Mouse (Mus musculus) right cerebral cortex, adult 2 months (tissue): ENCODE data around the gene Car3.
"Not testable (repeated sequence)": the region's sequence is repeated elsewhere in the genome, so short reads cannot be mapped to it uniquely, and the experiment has no call there.

Source experiments
- DNase-seq, 2 experiments: peaks; one replicate each; pipeline ENCODE4 v3.0.0; 2021 to 2022; ENCODE audit warnings: low spot score in 2 of 2

The Car3 gene

GRCm38 (mm10) chr3:14863022-14863711, at the start of gene Car3:
TSS of gene Car3 (plus strand) at chr3:14863512.
- DNase-seq: no peak

GRCm38 (mm10) chr3:14815396-14815795, 47.9 kb upstream of the Car3 start:
- DNase-seq: not testable (repeated sequence)

- DNase-seq: no peak
These were observed 43.3 kb upstream of the Car3 start for GRCm38 (mm10) chr3:14819844-14820504.

GRCm38 (mm10) chr3:14828896-14829295, 34.4 kb upstream of the Car3 start:
- no peak for DNase-seq

- DNase-seq: no peak
These were observed 32.0 kb upstream of the Car3 start for GRCm38 (mm10) chr3:14831219-14831835.

GRCm38 (mm10) chr3:14832766-14833165, 30.5 kb upstream of the Car3 start:
- no peak for DNase-seq

GRCm38 (mm10) chr3:14838936-14839335, 24.4 kb upstream of the Car3 start:
- DNase-seq: no peak

- no peak for DNase-seq
These were observed 23.7 kb upstream of the Car3 start for GRCm38 (mm10) chr3:14839466-14840118.

GRCm38 (mm10) chr3:14848587-14849254, 14.6 kb upstream of the Car3 start:
- DNase-seq: no peak

GRCm38 (mm10) chr3:14853966-14854365, 9.3 kb upstream of the Car3 start:
- no peak for DNase-seq

GRCm38 (mm10) chr3:14854446-14854845, 8.9 kb upstream of the Car3 start:
- no peak for DNase-seq

GRCm38 (mm10) chr3:14857874-14858273, 5.4 kb upstream of the Car3 start:
- no peak for DNase-seq

GRCm38 (mm10) chr3:14860291-14860690, 3.0 kb upstream of the Car3 start:
- DNase-seq: no peak

GRCm38 (mm10) chr3:14861165-14861564, 2.1 kb upstream of the Car3 start:
- DNase-seq: no peak

- DNase-seq: no peak
These were observed 1.5 kb upstream of the Car3 start for GRCm38 (mm10) chr3:14861787-14862186.

GRCm38 (mm10) chr3:14862654-14863021, 674 bp upstream of the Car3 start:
- peak; percentile 7 to 17 for DNase-seq

- DNase-seq: no peak
These were observed 610 bp downstream of the Car3 start for GRCm38 (mm10) chr3:14863922-14864321.

GRCm38 (mm10) chr3:14865941-14866340, 2.6 kb downstream of the Car3 start:
- DNase-seq: no peak

GRCm38 (mm10) chr3:14869779-14870178, 6.5 kb downstream of the Car3 start:
- DNase-seq: peak; percentile 66

GRCm38 (mm10) chr3:14870528-14870927, 7.2 kb downstream of the Car3 start:
- DNase-seq: no peak

- no peak for DNase-seq
These were observed 8.1 kb downstream of the Car3 start for GRCm38 (mm10) chr3:14871386-14871785.
